Mouse (Mus musculus): ENCODE data around the gene Plxna4.
A peak's percentile ranks its signal among the peaks of the same experiment; 100 is the strongest.

Plxna4 gene

GRCm38 (mm10) chr6:32346015-32346414 is 242.0 kb downstream of the Plxna4 start:
- no peak for DNase-seq (ENCODE audit: low spot score in 2 of 2)

- DNase-seq (ENCODE audit: low spot score in 2 of 2) = no peak
Measured at GRCm38 (mm10) chr6:32342727-32343126, 245.3 kb downstream of the Plxna4 start.

- DNase-seq (ENCODE audit: low spot score in 2 of 2) = no peak
Measured at GRCm38 (mm10) chr6:32342272-32342671, 245.7 kb downstream of the Plxna4 start.

- DNase-seq (ENCODE audit: low spot score in 2 of 2) = no peak
Measured at GRCm38 (mm10) chr6:32338416-32338943, 249.5 kb downstream of the Plxna4 start.

- DNase-seq (ENCODE audit: low spot score in 2 of 2) = no peak
Measured at GRCm38 (mm10) chr6:32331281-32331680, 256.7 kb downstream of the Plxna4 start.

- DNase-seq (ENCODE audit: low spot score in 2 of 2) = no peak
Measured at GRCm38 (mm10) chr6:32330034-32330795, 257.8 kb downstream of the Plxna4 start.

- DNase-seq (ENCODE audit: low spot score in 2 of 2) = peak; percentile 12 to 50
Measured at GRCm38 (mm10) chr6:32328028-32328427, 260.0 kb downstream of the Plxna4 start.

GRCm38 (mm10) chr6:32327173-32327572 is 260.8 kb downstream of the Plxna4 start:
- DNase-seq (ENCODE audit: low spot score in 2 of 2) = no peak

- DNase-seq (ENCODE audit: low spot score in 2 of 2) = no peak
Measured at GRCm38 (mm10) chr6:32326406-32326805, 261.6 kb downstream of the Plxna4 start.

- DNase-seq (ENCODE audit: low spot score in 2 of 2) = no peak
Measured at GRCm38 (mm10) chr6:32325851-32326250, 262.1 kb downstream of the Plxna4 start.

GRCm38 (mm10) chr6:32321187-32321586 is 266.8 kb downstream of the Plxna4 start:
- no peak for DNase-seq (ENCODE audit: low spot score in 2 of 2)

GRCm38 (mm10) chr6:32320254-32320653 is 267.7 kb downstream of the Plxna4 start:
- peak in 1 of 2 experiments; percentile 28 for DNase-seq (ENCODE audit: low spot score in 2 of 2)

GRCm38 (mm10) chr6:32317470-32317869 is 270.5 kb downstream of the Plxna4 start:
- DNase-seq (ENCODE audit: low spot score in 2 of 2) = no peak

- no peak for DNase-seq (ENCODE audit: low spot score in 2 of 2)
Measured at GRCm38 (mm10) chr6:32315011-32315450, 273.0 kb downstream of the Plxna4 start.

- DNase-seq (ENCODE audit: low spot score in 2 of 2) = no peak
Measured at GRCm38 (mm10) chr6:32309147-32309546, 278.8 kb downstream of the Plxna4 start.

- DNase-seq (ENCODE audit: low spot score in 2 of 2) = no peak
Measured at GRCm38 (mm10) chr6:32300611-32301010, 287.4 kb downstream of the Plxna4 start.

- no peak for DNase-seq (ENCODE audit: low spot score in 2 of 2)
Measured at GRCm38 (mm10) chr6:32281457-32281856, 306.5 kb downstream of the Plxna4 start.

- DNase-seq (ENCODE audit: low spot score in 2 of 2) = no peak
Measured at GRCm38 (mm10) chr6:32280728-32281127, 307.3 kb downstream of the Plxna4 start.

GRCm38 (mm10) chr6:32271463-32271862 is 316.5 kb downstream of the Plxna4 start:
- DNase-seq (ENCODE audit: low spot score in 2 of 2) = no peak

GRCm38 (mm10) chr6:32266085-32266484 is 321.9 kb downstream of the Plxna4 start:
- DNase-seq (ENCODE audit: low spot score in 2 of 2) = no peak

GRCm38 (mm10) chr6:32261339-32261738 is 326.7 kb downstream of the Plxna4 start:
- DNase-seq (ENCODE audit: low spot score in 2 of 2) = no peak

GRCm38 (mm10) chr6:32260341-32260740 is 327.7 kb downstream of the Plxna4 start:
- DNase-seq (ENCODE audit: low spot score in 2 of 2) = no peak

GRCm38 (mm10) chr6:32255191-32255590 is 332.8 kb downstream of the Plxna4 start:
- no peak for DNase-seq (ENCODE audit: low spot score in 2 of 2)

Measured in spleen, postnatal 10 days (tissue).